Mouse (Mus musculus): ENCODE measurements around the gene Ly6g6f.
A peak's percentile ranks its signal among the peaks of the same experiment; 100 is the strongest.
"Not testable (repeated sequence)": the region's sequence is repeated elsewhere in the genome, so short reads cannot be mapped to it uniquely, and the experiment has no call there.

The Ly6g6f gene

GRCm38 (mm10) chr17:35055691-35056495 lies 29.5 kb downstream of the Ly6g6f start:
- DNase-seq (ENCODE audit: low read depth, low spot score), result no peak

- no peak for DNase-seq (ENCODE audit: low read depth, low spot score)
Observed at GRCm38 (mm10) chr17:35052271-35052798, 33.1 kb downstream of the Ly6g6f start.

- DNase-seq (ENCODE audit: low read depth, low spot score), result no peak
Observed at GRCm38 (mm10) chr17:35051156-35052086, 34.0 kb downstream of the Ly6g6f start.

- no peak for DNase-seq (ENCODE audit: low read depth, low spot score)
Observed at GRCm38 (mm10) chr17:35050126-35050750, 35.2 kb downstream of the Ly6g6f start.

- peak; percentile 35 for DNase-seq (ENCODE audit: low read depth, low spot score)
Observed at GRCm38 (mm10) chr17:35049561-35050016, 35.8 kb downstream of the Ly6g6f start, which contains the start of gene Clic1. TSS of gene Clic1 (plus strand) at chr17:35049966.

GRCm38 (mm10) chr17:35048932-35049440 lies 36.4 kb downstream of the Ly6g6f start:
- no peak for DNase-seq (ENCODE audit: low read depth, low spot score)

GRCm38 (mm10) chr17:35048149-35048931 lies 37.1 kb downstream of the Ly6g6f start:
- no peak for DNase-seq (ENCODE audit: low read depth, low spot score)

- no peak for DNase-seq (ENCODE audit: low read depth, low spot score)
Observed at GRCm38 (mm10) chr17:35047688-35048087, 37.7 kb downstream of the Ly6g6f start.

- peak; percentile 97 for DNase-seq (ENCODE audit: low read depth, low spot score)
Observed at GRCm38 (mm10) chr17:35046681-35047455, 38.5 kb downstream of the Ly6g6f start, which contains the start of gene Msh5. TSS of gene Msh5 (minus strand) at chr17:35046745.

- no peak for DNase-seq (ENCODE audit: low read depth, low spot score)
Observed at GRCm38 (mm10) chr17:35045807-35046680, 39.4 kb downstream of the Ly6g6f start.

- no peak for DNase-seq (ENCODE audit: low read depth, low spot score)
Observed at GRCm38 (mm10) chr17:35044904-35045806, 40.3 kb downstream of the Ly6g6f start.

- no peak for DNase-seq (ENCODE audit: low read depth, low spot score)
Observed at GRCm38 (mm10) chr17:35043794-35044193, 41.6 kb downstream of the Ly6g6f start.

GRCm38 (mm10) chr17:35039121-35039873 lies 46.1 kb downstream of the Ly6g6f start:
- no peak for DNase-seq (ENCODE audit: low read depth, low spot score)

GRCm38 (mm10) chr17:35034896-35035295 lies 50.5 kb downstream of the Ly6g6f start:
- no peak for DNase-seq (ENCODE audit: low read depth, low spot score)

- DNase-seq (ENCODE audit: low read depth, low spot score), result not testable (repeated sequence)
Observed at GRCm38 (mm10) chr17:35033703-35034102, 51.7 kb downstream of the Ly6g6f start.

GRCm38 (mm10) chr17:35032323-35032870 lies 53.0 kb downstream of the Ly6g6f start:
- no peak for DNase-seq (ENCODE audit: low read depth, low spot score)

GRCm38 (mm10) chr17:35031880-35032279 lies 53.5 kb downstream of the Ly6g6f start:
- DNase-seq (ENCODE audit: low read depth, low spot score), result no peak

All from retina, postnatal 7 days (tissue).